Mouse (Mus musculus) kidney, postnatal 0 days (tissue): Measurements from ENCODE around the gene Mst1. TPM values are rescaled to one million over a fixed set of nuclear protein-coding genes. Genes with fewer than 3 reads are reported as not detected.

Experiments
- ATAC-seq: fragments of 200-750 bp; cut with Nextera tagmentation; replicated peaks from 2 replicates; pipeline ENCODE4 v1.8.0; 2017; ENCODE audit warnings: low read depth, moderate number of reproducible peaks, moderate TSS enrichment, moderate library complexity; ENCODE audit not compliant: low FRiP score
- DNase-seq: peaks from one replicate; pipeline ENCODE4 v3.0.0-alpha.2; 2016; ENCODE audit warnings: low spot score
- H3K27ac ChIP-seq: fragments of 300-500 bp; sonication (generic); 2 replicates; pipeline ENCODE4 v1.5.1; 2014; ENCODE audit warnings: mild to moderate bottlenecking
- H3K27me3 ChIP-seq: fragments of 300-500 bp; sonication (generic); 2 replicates; pipeline ENCODE4 v1.6.1; 2014; ENCODE audit warnings: low read length, mixed read lengths; ENCODE audit not compliant: insufficient read depth
- H3K36me3 ChIP-seq: fragments of 300-500 bp; sonication (generic); 2 replicates; pipeline ENCODE4 v1.6.1; 2014; ENCODE audit warnings: low read length, mixed read lengths; ENCODE audit not compliant: insufficient read depth
- H3K4me1 ChIP-seq: fragments of 300-500 bp; sonication (generic); replicated peaks from 2 replicates; pipeline ENCODE4 v1.6.1; 2014; ENCODE audit warnings: antibody characterized with exemption, low read length, mixed read lengths; ENCODE audit not compliant: insufficient read depth
- H3K4me2 ChIP-seq: fragments of 300-500 bp; sonication (generic); 2 replicates; pipeline ENCODE4 v1.6.1; 2014; ENCODE audit warnings: mild to moderate bottlenecking, low read length, moderate library complexity, mixed read lengths
- H3K4me3 ChIP-seq: fragments of 300-500 bp; sonication (generic); replicated peaks from 2 replicates; pipeline ENCODE4 v1.5.1; 2014; ENCODE audit warnings: low read depth, low read length
- H3K9ac ChIP-seq: fragments of 300-500 bp; sonication (generic); 2 replicates; pipeline ENCODE4 v1.6.1; 2014; ENCODE audit warnings: low read depth, low read length
- H3K9me3 ChIP-seq: fragments of 300-500 bp; sonication (generic); replicated peaks from 2 replicates; pipeline ENCODE4 v1.6.1; 2016; ENCODE audit warnings: low read length, inconsistent platforms, mixed read lengths
- CTCF ChIP-seq: IDR thresholded peaks from 2 replicates; pipeline ENCODE4 v1.5.1; 2016; ENCODE audit warnings: antibody characterized with exemption, low read depth, mild to moderate bottlenecking, moderate library complexity
- WGBS: fragments of 180-500 bp; shearing (Covaris S2); extraction: QIAGEN DNeasy Blood & Tissue Kit; methylation state at CpG from one replicate; pipeline ENCODE4 v1.1.7; 2014; 5-methylcytosine and 5-hydroxymethylcytosine counted together
- polyA plus RNA-seq: library from polyadenylated mRNA; unstranded; fragments of >200 nt; fragmentation: Nextera tagmentation; extraction: Ambion mirVana; gene quantifications from 2 replicates; pipeline ENCODE4 v1.2.1, GENCODE M21; 2015

Mst1 gene
- polyA plus RNA-seq, 1 experiment from 2014 or later: 0.39 TPM

- no peak for TF ChIP-seq CTCF
- Histone ChIP-seq H3K27me3 (no peaks in the 10 kb centered on the region), H3K4me3 (no peak overlapping the region), H3K9ac (0 out of 2 replicates have a peak overlapping the region, but pooled peaks have one; percentile 23), H3K36me3 (no peaks in the 10 kb centered on the region), H3K9me3 (no peaks in the 10 kb centered on the region), H3K4me2 (0 out of 2 replicates have a peak overlapping the region, but pooled peaks have one; percentile 10), H3K27ac (no peak overlapping the region), H3K4me1 (peaks cover 6% of the 10 kb centered on the region)
- no peak for DNase-seq
- peak; percentile 50; the same call in 1 of the 2 replicates for ATAC-seq
- WGBS: 43% methylated on average over 31 of the region's 31 CpGs
Measured at GRCm38 (mm10) chr9:108104766-108105548, 24.7 kb downstream of the Mst1 start.

- H3K27ac ChIP-seq: peak overlapping the region; percentile 8; the same call in 1 of the 2 replicates
- no peak overlapping the region for H3K4me3 ChIP-seq
- WGBS: 77% methylated on average over 12 of the region's 12 CpGs
- H3K4me1 ChIP-seq: peaks cover 6% of the 10 kb centered on the region
- H3K9ac ChIP-seq: no peak overlapping the region
- TF ChIP-seq CTCF: no peak
- DNase-seq (no peak), ATAC-seq (no peak)
- H3K36me3 ChIP-seq: no peaks in the 10 kb centered on the region
- no peaks in the 10 kb centered on the region for H3K9me3 ChIP-seq
- H3K27me3 ChIP-seq: no peaks in the 10 kb centered on the region
- H3K4me2 ChIP-seq: no peak overlapping the region
Measured at GRCm38 (mm10) chr9:108105549-108105863, 25.3 kb downstream of the Mst1 start.

GRCm38 (mm10) chr9:108106090-108106489, 25.9 kb downstream of the Mst1 start:
- no peak for DNase-seq
- H3K9me3 ChIP-seq: no peaks in the 10 kb centered on the region
- 88% methylated on average over 23 of the region's 23 CpGs for WGBS
- TF ChIP-seq CTCF: no peak
- H3K9ac ChIP-seq: no peak overlapping the region
- ATAC-seq: no peak
- H3K4me3 ChIP-seq: no peak overlapping the region
- peaks cover 11% of the 10 kb centered on the region for H3K4me1 ChIP-seq
- no peak overlapping the region for H3K4me2 ChIP-seq
- H3K36me3 ChIP-seq: no peaks in the 10 kb centered on the region
- no peaks in the 10 kb centered on the region for H3K27me3 ChIP-seq
- H3K27ac ChIP-seq: 0 out of 2 replicates have a peak overlapping the region, but pooled peaks have one; percentile 8

- Histone ChIP-seq H3K27me3 (no peaks in the 10 kb centered on the region), H3K27ac (no peak overlapping the region), H3K4me2 (no peak overlapping the region), H3K9me3 (no peaks in the 10 kb centered on the region), H3K36me3 (no peaks in the 10 kb centered on the region), H3K4me3 (no peak overlapping the region), H3K4me1 (peaks cover 15% of the 10 kb centered on the region), H3K9ac (no peak overlapping the region)
- DNase-seq (no peak), ATAC-seq (no peak)
- 86% methylated on average over 16 of the region's 16 CpGs for WGBS
- TF ChIP-seq CTCF: no peak
Measured at GRCm38 (mm10) chr9:108107867-108108266, 27.6 kb downstream of the Mst1 start.

- no peak overlapping the region for H3K27ac ChIP-seq
- no peak overlapping the region for H3K9ac ChIP-seq
- H3K27me3 ChIP-seq: no peaks in the 10 kb centered on the region; the same call in 1 of the 2 replicates
- no peak overlapping the region for H3K4me2 ChIP-seq
- DNase-seq (no peak), ATAC-seq (no peak)
- peaks cover 9% of the 10 kb centered on the region for H3K4me1 ChIP-seq
- 79% methylated on average over 16 of the region's 16 CpGs for WGBS
- no peak overlapping the region for H3K4me3 ChIP-seq
- no peaks in the 10 kb centered on the region for H3K9me3 ChIP-seq
- TF ChIP-seq CTCF: no peak
- H3K36me3 ChIP-seq: no peaks in the 10 kb centered on the region
Measured at GRCm38 (mm10) chr9:108110160-108110559, 29.9 kb downstream of the Mst1 start.

GRCm38 (mm10) chr9:108111101-108111592, 30.9 kb downstream of the Mst1 start:
- Histone ChIP-seq H3K4me1 (peaks cover 9% of the 10 kb centered on the region), H3K4me3 (peak overlapping the region; percentile 26), H3K27ac (no peak overlapping the region), H3K4me2 (peak overlapping the region; percentile 63), H3K27me3 (no peaks in the 10 kb centered on the region; the same call in 1 of the 2 replicates), H3K36me3 (no peaks in the 10 kb centered on the region), H3K9ac (peak overlapping the region; percentile 37; the same call in 1 of the 2 replicates), H3K9me3 (no peaks in the 10 kb centered on the region)
- ATAC-seq: no peak
- no peak for TF ChIP-seq CTCF
- DNase-seq: peak; percentile 62
- WGBS: 4% methylated on average over 22 of the region's 22 CpGs
